Mouse (Mus musculus) liver, adult 2 months (tissue): ENCODE measurements at regions not wholly inside any gene's neighbourhood (a gene's known extent, or its start where the extent isn't known, plus 50 kb on each side); places are given as distances from the start of the nearest gene placed in this dataset.

Experiments
- DNase-seq: peaks from one replicate; pipeline ENCODE4 v3.0.0-alpha.2; 2011; ENCODE audit warnings: low read depth, low spot score; ENCODE audit errors: extremely low read depth
- H3K27ac ChIP-seq: fragments of 200-500 bp; replicated peaks from 2 replicates; pipeline ENCODE4 v1.5.1; 2012; ENCODE audit warnings: low read depth, mild to moderate bottlenecking, control low read depth, inconsistent platforms, low read length; ENCODE audit not compliant: insufficient read depth
- H3K27me3 ChIP-seq: fragments of 200-500 bp; 2 replicates; pipeline ENCODE4 v1.6.1; 2012; ENCODE audit warnings: mild to moderate bottlenecking, moderate library complexity, low read length, inconsistent platforms; ENCODE audit not compliant: control insufficient read depth, insufficient read depth
- H3K36me3 ChIP-seq: fragments of 200-500 bp; 2 replicates; pipeline ENCODE4 v1.6.1; 2012; ENCODE audit warnings: low read length, inconsistent platforms; ENCODE audit not compliant: control insufficient read depth, insufficient read depth
- H3K4me1 ChIP-seq: fragments of 200-500 bp; 2 replicates; pipeline ENCODE4 v1.6.1; 2011; ENCODE audit warnings: low read length; ENCODE audit not compliant: control insufficient read depth, insufficient read depth
- H3K4me3 ChIP-seq: fragments of 200-500 bp; 2 replicates; pipeline ENCODE4 v1.5.1; 2011; ENCODE audit warnings: low read depth, mild to moderate bottlenecking, control low read depth, low read length, moderate library complexity; ENCODE audit not compliant: insufficient read depth
- H3K79me2 ChIP-seq: fragments of 200-500 bp; 2 replicates; pipeline ENCODE4 v1.6.1; 2012; ENCODE audit warnings: inconsistent platforms, mild to moderate bottlenecking, low read length, moderate library complexity; ENCODE audit not compliant: control insufficient read depth, insufficient read depth
- H3K9ac ChIP-seq: fragments of 200-500 bp; 2 replicates; pipeline ENCODE4 v1.6.1; 2012; ENCODE audit warnings: low read depth, mild to moderate bottlenecking, control low read depth, inconsistent platforms, low read length
- CTCF ChIP-seq: fragments of 200-500 bp; IDR thresholded peaks from 2 replicates; pipeline ENCODE4 v1.5.1; 2011; ENCODE audit warnings: low read depth, low read length, control low read depth
- POLR2A ChIP-seq: fragments of 200-500 bp; IDR thresholded peaks from 2 replicates; pipeline ENCODE4 v1.6.1; 2011; ENCODE audit warnings: low read length, control low read depth; ENCODE audit not compliant: insufficient read depth; ENCODE audit errors: extremely low read depth
- WGBS: fragments of 180-500 bp; shearing (Covaris S2); methylation state at CpG from one replicate; pipeline ENCODE4 v1.1.7; 2018; 5-methylcytosine and 5-hydroxymethylcytosine counted together

- H3K27me3 ChIP-seq: no peaks in the 10 kb centered on the region
- no peak overlapping the region for H3K4me3 ChIP-seq
- H3K79me2 ChIP-seq: no peaks in the 10 kb centered on the region
- WGBS: 71% methylated on average over 2 of the region's 2 CpGs
- H3K4me1 ChIP-seq: no peaks in the 10 kb centered on the region
- DNase-seq: no peak
- no peak overlapping the region for H3K27ac ChIP-seq
- TF ChIP-seq CTCF: no peak
- no peak for TF ChIP-seq POLR2A
- H3K9ac ChIP-seq: no peak overlapping the region
- no peaks in the 10 kb centered on the region for H3K36me3 ChIP-seq
Observed at GRCm38 (mm10) chr13:78809656-78810055, 610.1 kb upstream of the Nr2f1 start.

GRCm38 (mm10) chr13:78802838-78803124, 603.2 kb upstream of the Nr2f1 start:
- TF ChIP-seq POLR2A (no peak), CTCF (no peak)
- Histone ChIP-seq H3K9ac (no peak overlapping the region), H3K4me1 (no peaks in the 10 kb centered on the region), H3K4me3 (no peak overlapping the region), H3K79me2 (no peaks in the 10 kb centered on the region), H3K27ac (no peak overlapping the region), H3K27me3 (no peaks in the 10 kb centered on the region), H3K36me3 (no peaks in the 10 kb centered on the region)
- DNase-seq: no peak

GRCm38 (mm10) chr13:78802011-78802837, 602.7 kb upstream of the Nr2f1 start:
- 75% methylated on average over 7 of the region's 7 CpGs for WGBS
- Histone ChIP-seq H3K36me3 (no peaks in the 10 kb centered on the region), H3K27ac (no peak overlapping the region), H3K4me3 (no peak overlapping the region), H3K79me2 (no peaks in the 10 kb centered on the region), H3K27me3 (no peaks in the 10 kb centered on the region), H3K9ac (no peak overlapping the region), H3K4me1 (no peaks in the 10 kb centered on the region)
- TF ChIP-seq CTCF (no peak), POLR2A (no peak)
- no peak for DNase-seq

- H3K27me3 ChIP-seq: no peaks in the 10 kb centered on the region
- no peak for DNase-seq
- TF ChIP-seq POLR2A: no peak
- TF ChIP-seq CTCF: no peak
- no peak overlapping the region for H3K9ac ChIP-seq
- no peak overlapping the region for H3K4me3 ChIP-seq
- no peaks in the 10 kb centered on the region for H3K36me3 ChIP-seq
- no peaks in the 10 kb centered on the region for H3K4me1 ChIP-seq
- H3K79me2 ChIP-seq: no peaks in the 10 kb centered on the region
- WGBS: 78% methylated on average over 3 of the region's 3 CpGs
- no peak overlapping the region for H3K27ac ChIP-seq
Observed at GRCm38 (mm10) chr13:78799641-78800040, 600.1 kb upstream of the Nr2f1 start.

GRCm38 (mm10) chr13:78795228-78795627, 595.7 kb upstream of the Nr2f1 start:
- no peaks in the 10 kb centered on the region for H3K27me3 ChIP-seq
- H3K4me1 ChIP-seq: no peaks in the 10 kb centered on the region
- no peak for TF ChIP-seq CTCF
- TF ChIP-seq POLR2A: no peak
- H3K36me3 ChIP-seq: no peaks in the 10 kb centered on the region
- no peaks in the 10 kb centered on the region for H3K79me2 ChIP-seq
- H3K9ac ChIP-seq: no peak overlapping the region
- H3K4me3 ChIP-seq: no peak overlapping the region
- no peak overlapping the region for H3K27ac ChIP-seq
- no peak for DNase-seq

GRCm38 (mm10) chr13:78784285-78784684, 584.7 kb upstream of the Nr2f1 start:
- Histone ChIP-seq H3K36me3 (no peaks in the 10 kb centered on the region), H3K9ac (no peak overlapping the region), H3K4me1 (no peaks in the 10 kb centered on the region), H3K4me3 (no peak overlapping the region), H3K79me2 (no peaks in the 10 kb centered on the region), H3K27ac (no peak overlapping the region), H3K27me3 (no peaks in the 10 kb centered on the region)
- WGBS: 51% methylated on average over 2 of the region's 2 CpGs
- no peak for DNase-seq
- TF ChIP-seq CTCF (no peak), POLR2A (no peak)
